Mouse (Mus musculus): ENCODE measurements around the gene Rptor.

- no peak for TF ChIP-seq POLR2A (IDR thresholded peaks at IDR 0.05; ENCODE audit: borderline replicate concordance, insufficient read depth, low read length)
- TF ChIP-seq CTCF (IDR thresholded peaks at IDR 0.05; ENCODE audit: borderline replicate concordance, insufficient read depth, low read depth, low read length) = no peak
Measured at GRCm38 (mm10) chr11:119784672-119785341, 182.1 kb downstream of the Rptor start.
